Mouse (Mus musculus) heart, embryonic 10.5 days (tissue): Measurements from ENCODE around the gene Gm44805. TPM values are rescaled to one million over a fixed set of nuclear protein-coding genes. Genes with fewer than 3 reads are reported as not detected.

Source experiments
- DNase-seq: peaks from one replicate; pipeline ENCODE4 v3.0.0-alpha.2; 2017; ENCODE audit warnings: low spot score
- H3K27ac ChIP-seq: fragments of 300-500 bp; sonication (generic); 2 replicates; pipeline ENCODE4 v1.5.1; 2016; ENCODE audit warnings: mild to moderate bottlenecking
- H3K27me3 ChIP-seq: fragments of 300-500 bp; sonication (generic); 2 replicates; pipeline ENCODE4 v1.6.1; 2016; ENCODE audit warnings: mild to moderate bottlenecking; ENCODE audit not compliant: poor library complexity, insufficient read depth, severe bottlenecking
- H3K36me3 ChIP-seq: fragments of 300-500 bp; sonication (generic); 2 replicates; pipeline ENCODE4 v1.6.1; 2016; ENCODE audit warnings: mild to moderate bottlenecking, moderate library complexity
- H3K4me1 ChIP-seq: fragments of 300-500 bp; sonication (generic); 2 replicates; pipeline ENCODE4 v1.6.1; 2016; ENCODE audit warnings: mild to moderate bottlenecking
- H3K4me3 ChIP-seq: fragments of 300-500 bp; sonication (generic); 2 replicates; pipeline ENCODE4 v1.5.1; 2016; ENCODE audit warnings: mild to moderate bottlenecking, moderate library complexity
- H3K9me3 ChIP-seq: fragments of 300-500 bp; sonication (generic); 2 replicates; pipeline ENCODE4 v1.6.1; 2016; ENCODE audit warnings: mild to moderate bottlenecking, moderate library complexity
- WGBS: fragments of 180-500 bp; shearing (Covaris S2); methylation state at CpG from one replicate; pipeline ENCODE4 v1.1.7; 2016; 5-methylcytosine and 5-hydroxymethylcytosine counted together
- polyA plus RNA-seq: library from polyadenylated mRNA; unstranded; fragments of >200 nt; fragmentation: Nextera tagmentation; extraction: Ambion mirVana; gene quantifications from 2 replicates; pipeline ENCODE4 v1.2.1, GENCODE M21; 2016

Gene Gm44805
- polyA plus RNA-seq, 1 experiment from 2014 or later, result not detected

GRCm38 (mm10) chr7:19629361-19629734 lies 51.9 kb downstream of the Gm44805 start, which contains the start of gene Relb:
TSS of gene Relb (minus strand) at chr7:19629438.
- Histone ChIP-seq H3K9me3 (no peaks in the 10 kb centered on the region), H3K4me1 (peaks cover 4% of the 10 kb centered on the region; the same call in 1 of the 2 replicates), H3K36me3 (peaks cover 28% of the 10 kb centered on the region), H3K27ac (peak within 1 kb of the TSS; percentile 59), H3K27me3 (no peaks in the 10 kb centered on the region), H3K4me3 (peak within 1 kb of the TSS; percentile 76)
- peak; percentile 95 for DNase-seq
- WGBS, result 2% methylated on average over 40 of the region's 41 CpGs

GRCm38 (mm10) chr7:19628536-19629360 lies 52.5 kb downstream of the Gm44805 start:
- H3K4me3 ChIP-seq, result peak overlapping the region; percentile 76
- no peaks in the 10 kb centered on the region for H3K9me3 ChIP-seq
- H3K27ac ChIP-seq, result peak overlapping the region; percentile 59
- H3K27me3 ChIP-seq, result no peaks in the 10 kb centered on the region
- H3K4me1 ChIP-seq, result peaks cover 4% of the 10 kb centered on the region; the same call in 1 of the 2 replicates
- H3K36me3 ChIP-seq, result peaks cover 22% of the 10 kb centered on the region
- peak; percentile 98 for DNase-seq
- WGBS, result under 1% methylated on average over 57 of the region's 57 CpGs

DNA sequence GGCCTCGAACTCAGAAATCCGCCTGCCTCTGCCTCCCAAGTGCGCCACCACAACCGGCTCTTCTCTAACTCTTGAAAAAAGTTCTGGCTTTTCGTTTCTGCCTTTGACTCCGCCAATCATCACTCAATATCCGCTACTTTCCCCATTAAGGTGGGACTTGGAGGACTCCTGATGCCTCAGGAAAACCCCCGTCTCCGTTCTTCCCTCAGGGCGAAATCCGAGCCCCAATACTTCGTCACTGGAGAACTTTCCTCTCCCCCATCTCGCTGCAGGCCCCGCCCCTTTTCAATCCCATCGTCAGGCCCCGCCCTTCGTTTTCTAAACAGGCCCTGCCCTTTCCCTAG lies 53.1 kb downstream of the Gm44805 start:
- WGBS, result 14% methylated on average over 17 of the region's 17 CpGs
- Histone ChIP-seq H3K4me3 (peak overlapping the region; percentile 76), H3K9me3 (no peaks in the 10 kb centered on the region), H3K27me3 (no peaks in the 10 kb centered on the region), H3K27ac (peak overlapping the region; percentile 59), H3K36me3 (peaks cover 17% of the 10 kb centered on the region), H3K4me1 (no peaks in the 10 kb centered on the region)
- no peak for DNase-seq

GRCm38 (mm10) chr7:19627721-19628120 lies 53.5 kb downstream of the Gm44805 start:
- Histone ChIP-seq H3K4me1 (no peaks in the 10 kb centered on the region), H3K27ac (peak overlapping the region; percentile 59; the same call in 1 of the 2 replicates)

GRCm38 (mm10) chr7:19623433-19623832 lies 57.8 kb downstream of the Gm44805 start:
- Histone ChIP-seq H3K4me1 (peaks cover 6% of the 10 kb centered on the region), H3K27me3 (peaks cover 13% of the 10 kb centered on the region), H3K9me3 (no peaks in the 10 kb centered on the region), H3K36me3 (no peaks in the 10 kb centered on the region), H3K27ac (no peak overlapping the region), H3K4me3 (no peak overlapping the region)
- DNase-seq, result no peak
- 56% methylated on average over 2 of the region's 2 CpGs for WGBS

More at GRCm38 (mm10) chr7:19627721-19628120, 53.5 kb downstream of the Gm44805 start:
- Histone ChIP-seq H3K4me3 (peak overlapping the region; percentile 76), H3K27me3 (no peaks in the 10 kb centered on the region), H3K36me3 (peaks cover 12% of the 10 kb centered on the region), H3K9me3 (no peaks in the 10 kb centered on the region)
- WGBS, result 57% methylated on average over 3 of the region's 3 CpGs
- no peak for DNase-seq

DNA sequence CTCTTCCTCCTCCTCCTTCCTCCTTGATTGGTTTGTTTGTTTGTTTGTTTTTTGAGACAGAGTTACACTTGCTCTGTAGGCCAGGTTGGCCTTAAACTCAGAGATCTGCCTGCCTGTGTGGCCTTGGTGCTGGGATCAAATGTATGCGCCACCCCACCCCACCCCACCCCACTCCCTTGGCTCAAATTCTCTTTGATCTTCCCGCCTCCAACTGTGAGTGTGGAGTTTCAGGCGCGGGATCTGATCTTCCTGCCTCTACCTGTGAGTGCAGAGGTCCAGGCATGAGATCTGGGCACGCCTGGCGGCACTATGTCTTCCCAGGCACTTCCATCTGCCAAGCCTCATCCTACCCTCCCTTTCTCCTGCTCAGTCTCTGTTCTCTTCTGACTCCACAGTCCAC lies 59.0 kb downstream of the Gm44805 start:
- DNase-seq, result no peak
- no peak overlapping the region for H3K4me3 ChIP-seq
- no peaks in the 10 kb centered on the region for H3K36me3 ChIP-seq
- H3K27me3 ChIP-seq, result peaks cover 13% of the 10 kb centered on the region
- no peak overlapping the region for H3K27ac ChIP-seq
- 27% methylated on average over 6 of the region's 6 CpGs for WGBS
- peaks cover 6% of the 10 kb centered on the region for H3K4me1 ChIP-seq
- H3K9me3 ChIP-seq, result no peaks in the 10 kb centered on the region

Other genes starting within 250 kb of the Gm44805 start
- 7.0 and 8.9 TPM in 2 replicates for gene Mark4, start 222.6 kb downstream of the Gm44805 start, polyA plus RNA-seq
- 1.8 and 2.5 TPM in 2 replicates for gene Exoc3l2, start 218.1 kb downstream of the Gm44805 start, polyA plus RNA-seq
- 1.5 and 2.0 TPM in 2 replicates for gene Bloc1s3, start 173.1 kb downstream of the Gm44805 start, polyA plus RNA-seq
- gene Trappc6a, start 173.0 kb downstream of the Gm44805 start, polyA plus RNA-seq, result 95.3 and 107 TPM in 2 replicates
- 0.09 and 0.14 TPM in 2 replicates for gene Nkpd1, start 163.6 kb downstream of the Gm44805 start, polyA plus RNA-seq
- 17.9 and 30.0 TPM in 2 replicates for gene Ppp1r37, start 118.3 kb downstream of the Gm44805 start, polyA plus RNA-seq
- gene Zfp296, start 104.1 kb downstream of the Gm44805 start, polyA plus RNA-seq, result 0.41 and 0.69 TPM in 2 replicates
- 149 and 182 TPM in 2 replicates for gene Gemin7, start 103.8 kb downstream of the Gm44805 start, polyA plus RNA-seq
- 38.7 and 47.6 TPM in 2 replicates for gene Clasrp, start 76.9 kb downstream of the Gm44805 start, polyA plus RNA-seq
- gene Relb, start 52.0 kb downstream of the Gm44805 start, polyA plus RNA-seq, result 3.3 and 3.8 TPM in 2 replicates
- 94.1 and 101 TPM in 2 replicates for gene Clptm1, start 16.4 kb downstream of the Gm44805 start, polyA plus RNA-seq
- 10.8 TPM in 1 of 2 replicates, not detected in the other for gene Apoc2, start 3.5 kb downstream of the Gm44805 start, polyA plus RNA-seq
- gene Apoc4, start 56 bp upstream of the Gm44805 start, polyA plus RNA-seq, result 0.65 TPM in 1 of 2 replicates, not detected in the other
- gene Apoc1, start 11.2 kb upstream of the Gm44805 start, polyA plus RNA-seq, result 5.4 and 19.9 TPM in 2 replicates
- gene Apoe, start 17.8 kb upstream of the Gm44805 start, polyA plus RNA-seq, result 326 and 523 TPM in 2 replicates
- 237 and 260 TPM in 2 replicates for gene Tomm40, start 34.0 kb upstream of the Gm44805 start, polyA plus RNA-seq
- gene Nectin2, start 69.1 kb upstream of the Gm44805 start, polyA plus RNA-seq, result 130 and 138 TPM in 2 replicates
- 140 and 193 TPM in 2 replicates for gene Bcam, start 89.6 kb upstream of the Gm44805 start, polyA plus RNA-seq
- 1.1 and 1.2 TPM in 2 replicates for gene Cblc, start 115.4 kb upstream of the Gm44805 start, polyA plus RNA-seq
- gene Bcl3, start 141.3 kb upstream of the Gm44805 start, polyA plus RNA-seq, result 1.3 and 2.7 TPM in 2 replicates
- gene Gm19345, start 170.6 kb upstream of the Gm44805 start, polyA plus RNA-seq, result not detected in 2 replicates
- gene Ceacam16, start 179.9 kb upstream of the Gm44805 start, polyA plus RNA-seq, result 0.09 TPM in 1 of 2 replicates, not detected in the other
- gene Ceacam19, start 206.5 kb upstream of the Gm44805 start, polyA plus RNA-seq, result not detected in 2 replicates
- gene Pvr, start 239.7 kb upstream of the Gm44805 start, polyA plus RNA-seq, result 12.9 and 15.0 TPM in 2 replicates